Mouse (Mus musculus): ENCODE results near the gene Catsper4. TPM values are rescaled to one million over a fixed set of nuclear protein-coding genes. Genes with fewer than 3 reads are reported as not detected.

The Catsper4 gene
- polyA plus RNA-seq, 1 experiment: 1.4 TPM

DNA sequence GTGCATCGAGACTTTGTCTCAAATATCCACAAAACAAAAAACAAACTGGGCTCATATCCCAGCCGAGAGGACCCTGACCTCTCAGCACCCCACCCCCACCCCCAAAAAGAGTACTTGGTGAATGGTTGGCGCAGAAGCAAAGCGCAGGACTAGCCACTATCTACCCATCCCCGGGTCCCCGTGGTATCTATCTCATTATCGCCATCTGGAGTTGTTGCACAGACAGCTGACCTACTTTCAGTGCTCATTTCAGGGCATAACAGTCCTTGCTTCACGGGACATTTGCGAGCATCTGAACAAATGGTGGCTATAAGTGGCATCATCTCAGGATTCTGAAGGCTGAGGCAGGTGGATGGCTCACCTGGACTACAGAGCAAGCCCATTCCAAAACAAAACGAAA is 11.5 kb upstream of the Catsper4 start:
- Histone ChIP-seq H3K36me3 (ENCODE audit: control insufficient read depth, insufficient read depth, low read length) (peaks cover 16% of the 10 kb centered on the region), H3K4me3 (ENCODE audit: low read depth, low read length) (peak overlapping the region; percentile 86; the same call in 1 of the 2 replicates), H3K27me3 (ENCODE audit: control insufficient read depth, insufficient read depth, low read length) (no peaks in the 10 kb centered on the region), H3K27ac (ENCODE audit: insufficient read depth, low read depth, low read length) (peak overlapping the region; percentile 43), H3K4me1 (ENCODE audit: control insufficient read depth, insufficient read depth, insufficient read length, low read length) (peaks cover 9% of the 10 kb centered on the region; the same call in 1 of the 2 replicates)
- TF ChIP-seq CTCF (IDR thresholded peaks at IDR 0.05; ENCODE audit: extremely low read depth, insufficient read length, insufficient replicate concordance, low read depth, low read length) (no peak), POLR2A (IDR thresholded peaks at IDR 0.05; ENCODE audit: low read depth, low read length) (no peak)
- WGBS: 8% methylated on average over 10 of the region's 10 CpGs

DNA sequence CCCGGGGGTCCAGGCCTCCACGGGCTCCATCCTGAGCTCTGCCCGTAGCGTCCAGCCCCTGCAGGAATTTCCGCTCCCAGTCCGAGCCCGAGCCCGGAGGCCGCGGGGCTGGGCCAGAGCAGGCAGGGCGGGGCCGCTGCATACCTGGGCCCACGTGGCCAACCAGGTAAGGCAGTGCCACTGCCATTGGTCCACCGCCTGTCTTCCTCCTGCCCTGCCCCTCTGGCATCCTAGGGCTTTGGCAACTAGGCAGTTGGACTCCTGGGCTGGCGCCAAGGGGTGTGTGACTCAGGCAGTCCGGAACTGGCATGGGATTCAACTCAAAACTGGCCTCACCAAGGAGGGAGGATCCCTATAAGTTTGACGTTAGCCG is 11.1 kb upstream of the Catsper4 start, which contains the start of gene Cnksr1:
Cnksr1 (minus strand) TSS at position 121 of the 373 bp plus-strand sequence.
- Histone ChIP-seq H3K4me1 (ENCODE audit: control insufficient read depth, insufficient read depth, insufficient read length, low read length) (peaks cover 9% of the 10 kb centered on the region; the same call in 1 of the 2 replicates), H3K27ac (ENCODE audit: insufficient read depth, low read depth, low read length) (peak within 1 kb of the TSS; percentile 94), H3K36me3 (ENCODE audit: control insufficient read depth, insufficient read depth, low read length) (peaks cover 17% of the 10 kb centered on the region), H3K4me3 (ENCODE audit: low read depth, low read length) (peak within 1 kb of the TSS; percentile 86), H3K27me3 (ENCODE audit: control insufficient read depth, insufficient read depth, low read length) (no peaks in the 10 kb centered on the region)
- 1% methylated on average over 18 of the region's 18 CpGs for WGBS
- TF ChIP-seq CTCF (IDR thresholded peaks at IDR 0.05; ENCODE audit: extremely low read depth, insufficient read length, insufficient replicate concordance, low read depth, low read length): no peak
- peak; percentile 67; the same call in 1 of the 2 replicates for TF ChIP-seq POLR2A (IDR thresholded peaks at IDR 0.05; ENCODE audit: low read depth, low read length)

DNA sequence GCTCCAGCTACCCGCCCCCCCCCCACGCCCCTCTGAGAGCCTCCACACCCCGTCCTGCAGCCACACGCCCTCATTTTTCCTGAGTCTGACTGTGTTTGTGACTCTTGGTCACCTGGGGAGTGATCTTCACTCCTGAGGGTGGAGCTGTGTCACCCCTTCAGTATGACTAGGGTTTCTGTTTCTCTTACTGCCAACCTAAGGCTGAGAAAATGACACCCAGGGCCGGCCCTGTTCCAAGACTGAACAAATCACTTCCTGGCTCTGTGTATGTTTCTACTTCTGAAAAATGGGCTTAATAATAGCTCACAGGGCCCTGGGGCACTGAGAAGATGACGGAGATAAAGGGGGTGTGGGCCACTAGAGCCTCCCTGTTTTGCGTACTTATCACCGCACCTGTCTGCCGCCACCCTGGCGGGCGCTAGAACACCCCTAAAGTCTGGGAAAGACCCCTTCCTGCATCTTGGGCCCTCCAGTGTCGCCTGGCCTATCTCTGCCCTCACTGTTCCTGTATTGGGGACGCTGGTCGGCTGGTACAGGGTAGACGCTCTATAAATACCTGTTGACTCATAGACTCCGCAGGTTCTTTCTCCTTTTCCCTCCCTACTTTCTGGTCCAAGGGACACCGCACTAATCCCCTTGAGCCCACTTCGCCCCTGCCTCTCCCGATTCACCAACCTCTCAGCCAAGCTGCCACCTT is 10.5 kb upstream of the Catsper4 start:
- H3K27ac ChIP-seq (ENCODE audit: insufficient read depth, low read depth, low read length): peak overlapping the region; percentile 94
- WGBS: 19% methylated on average over 19 of the region's 19 CpGs
- peaks cover 9% of the 10 kb centered on the region; the same call in 1 of the 2 replicates for H3K4me1 ChIP-seq (ENCODE audit: control insufficient read depth, insufficient read depth, insufficient read length, low read length)
- H3K36me3 ChIP-seq (ENCODE audit: control insufficient read depth, insufficient read depth, low read length): peaks cover 22% of the 10 kb centered on the region
- peak overlapping the region; percentile 86 for H3K4me3 ChIP-seq (ENCODE audit: low read depth, low read length)
- no peaks in the 10 kb centered on the region for H3K27me3 ChIP-seq (ENCODE audit: control insufficient read depth, insufficient read depth, low read length)
- TF ChIP-seq POLR2A (IDR thresholded peaks at IDR 0.05; ENCODE audit: low read depth, low read length): no peak
- TF ChIP-seq CTCF (IDR thresholded peaks at IDR 0.05; ENCODE audit: extremely low read depth, insufficient read length, insufficient replicate concordance, low read depth, low read length): no peak; the same call in 1 of the 2 replicates

DNA sequence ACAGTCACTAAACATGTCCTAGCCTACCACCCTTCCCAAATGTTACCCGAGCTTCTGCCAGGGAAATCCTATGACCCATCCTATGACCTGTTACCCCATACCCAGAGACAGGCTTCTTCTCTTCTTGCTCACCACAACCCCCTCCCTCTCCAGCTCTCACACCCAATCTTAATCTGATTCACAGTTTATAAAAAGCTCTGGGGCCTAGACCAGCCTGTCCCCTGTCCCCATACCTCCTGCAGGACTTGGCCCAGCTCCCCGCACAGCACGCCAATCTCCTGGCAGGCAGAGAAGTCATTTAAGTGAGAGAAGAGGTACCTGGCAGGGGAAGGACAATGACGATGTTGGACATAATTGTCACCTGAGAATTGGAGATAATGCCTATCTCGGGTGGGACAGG is 7.7 kb upstream of the Catsper4 start:
- no peaks in the 10 kb centered on the region for H3K27me3 ChIP-seq (ENCODE audit: control insufficient read depth, insufficient read depth, low read length)
- H3K27ac ChIP-seq (ENCODE audit: insufficient read depth, low read depth, low read length): no peak overlapping the region
- no peak for TF ChIP-seq POLR2A (IDR thresholded peaks at IDR 0.05; ENCODE audit: low read depth, low read length)
- TF ChIP-seq CTCF (IDR thresholded peaks at IDR 0.05; ENCODE audit: extremely low read depth, insufficient read length, insufficient replicate concordance, low read depth, low read length): no peak
- 78% methylated on average over 5 of the region's 5 CpGs for WGBS
- peaks cover 38% of the 10 kb centered on the region for H3K36me3 ChIP-seq (ENCODE audit: control insufficient read depth, insufficient read depth, low read length)
- no peak overlapping the region for H3K4me3 ChIP-seq (ENCODE audit: low read depth, low read length)
- peaks cover 11% of the 10 kb centered on the region; the same call in 1 of the 2 replicates for H3K4me1 ChIP-seq (ENCODE audit: control insufficient read depth, insufficient read depth, insufficient read length, low read length)

DNA sequence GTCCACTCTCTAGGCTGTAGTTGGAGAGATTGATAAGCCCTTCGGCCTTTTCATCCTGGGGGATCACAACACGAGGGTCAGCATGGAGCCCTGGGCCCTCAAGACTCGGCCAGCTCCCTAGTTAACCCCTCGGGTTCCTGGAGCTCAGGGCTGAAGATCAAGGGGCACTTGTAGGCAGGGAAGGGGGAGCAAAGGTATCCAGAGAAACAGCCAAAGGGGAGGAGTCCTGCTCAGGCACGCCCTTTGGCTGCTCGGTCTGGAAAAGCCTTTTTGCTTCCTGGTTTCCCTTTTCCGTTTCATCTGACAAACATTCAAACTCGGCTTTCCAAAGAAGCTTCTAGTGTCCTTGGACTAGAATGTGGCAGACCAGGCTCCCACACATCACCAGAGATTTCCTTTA is 3.2 kb upstream of the Catsper4 start:
- H3K27ac ChIP-seq (ENCODE audit: insufficient read depth, low read depth, low read length): peak overlapping the region; percentile 23; the same call in 1 of the 2 replicates
- 18% methylated on average over 8 of the region's 8 CpGs for WGBS
- H3K4me1 ChIP-seq (ENCODE audit: control insufficient read depth, insufficient read depth, insufficient read length, low read length): peaks cover 2% of the 10 kb centered on the region; the same call in 1 of the 2 replicates
- H3K4me3 ChIP-seq (ENCODE audit: low read depth, low read length): no peak overlapping the region
- peaks cover 48% of the 10 kb centered on the region for H3K36me3 ChIP-seq (ENCODE audit: control insufficient read depth, insufficient read depth, low read length)
- TF ChIP-seq CTCF (IDR thresholded peaks at IDR 0.05; ENCODE audit: extremely low read depth, insufficient read length, insufficient replicate concordance, low read depth, low read length) (no peak), POLR2A (IDR thresholded peaks at IDR 0.05; ENCODE audit: low read depth, low read length) (no peak)
- no peaks in the 10 kb centered on the region for H3K27me3 ChIP-seq (ENCODE audit: control insufficient read depth, insufficient read depth, low read length)

DNA sequence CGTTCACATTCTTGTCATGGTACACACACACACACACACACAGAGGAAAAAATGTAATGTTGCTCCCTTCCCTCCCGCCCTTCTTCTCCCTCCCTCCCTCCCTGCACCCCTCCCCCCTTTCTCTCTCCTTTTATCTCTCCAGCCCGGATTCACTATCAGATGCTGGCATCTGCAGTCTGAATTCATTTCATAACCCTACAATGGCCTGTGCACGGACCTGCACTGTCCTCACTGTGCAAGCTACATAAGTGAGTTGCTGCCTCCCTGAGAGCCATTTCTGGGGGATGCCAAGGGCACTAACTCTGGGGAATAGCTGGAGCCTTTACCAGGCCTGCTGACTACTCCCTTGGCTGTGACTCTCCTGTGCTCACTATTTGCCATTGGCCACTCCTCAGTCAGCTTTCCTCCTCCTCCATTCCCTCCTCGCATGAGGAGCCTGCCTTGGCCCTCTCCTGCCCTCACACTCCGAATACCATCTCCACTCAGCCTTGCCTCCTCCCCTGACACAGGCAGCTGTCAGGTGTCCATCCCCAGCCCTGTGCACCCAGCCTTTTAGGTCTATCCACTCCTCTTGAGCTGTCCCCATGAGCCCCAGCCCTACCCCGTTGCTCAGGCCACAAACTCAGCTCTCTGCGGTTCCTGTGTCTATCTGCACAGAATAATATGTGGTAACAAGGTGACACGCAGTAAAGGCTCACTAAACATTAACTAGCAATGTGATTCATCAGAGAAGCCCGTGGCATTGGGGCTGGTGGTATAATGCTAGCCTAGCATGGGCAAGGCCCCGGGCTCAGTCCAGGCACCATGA is 4.2 kb downstream of the Catsper4 start:
- peaks cover 5% of the 10 kb centered on the region for H3K36me3 ChIP-seq (ENCODE audit: control insufficient read depth, insufficient read depth, low read length)
- H3K27ac ChIP-seq (ENCODE audit: insufficient read depth, low read depth, low read length): peak overlapping the region; percentile 54
- H3K27me3 ChIP-seq (ENCODE audit: control insufficient read depth, insufficient read depth, low read length): no peaks in the 10 kb centered on the region
- H3K4me1 ChIP-seq (ENCODE audit: control insufficient read depth, insufficient read depth, insufficient read length, low read length): peaks cover 4% of the 10 kb centered on the region; the same call in 1 of the 2 replicates
- WGBS: 28% methylated on average over 11 of the region's 11 CpGs
- H3K4me3 ChIP-seq (ENCODE audit: low read depth, low read length): no peak overlapping the region
- no peak for TF ChIP-seq CTCF (IDR thresholded peaks at IDR 0.05; ENCODE audit: extremely low read depth, insufficient read length, insufficient replicate concordance, low read depth, low read length)
- TF ChIP-seq POLR2A (IDR thresholded peaks at IDR 0.05; ENCODE audit: low read depth, low read length): no peak
